Mouse (Mus musculus): ENCODE measurements around the gene Krcc1.

Krcc1 gene

DNA sequence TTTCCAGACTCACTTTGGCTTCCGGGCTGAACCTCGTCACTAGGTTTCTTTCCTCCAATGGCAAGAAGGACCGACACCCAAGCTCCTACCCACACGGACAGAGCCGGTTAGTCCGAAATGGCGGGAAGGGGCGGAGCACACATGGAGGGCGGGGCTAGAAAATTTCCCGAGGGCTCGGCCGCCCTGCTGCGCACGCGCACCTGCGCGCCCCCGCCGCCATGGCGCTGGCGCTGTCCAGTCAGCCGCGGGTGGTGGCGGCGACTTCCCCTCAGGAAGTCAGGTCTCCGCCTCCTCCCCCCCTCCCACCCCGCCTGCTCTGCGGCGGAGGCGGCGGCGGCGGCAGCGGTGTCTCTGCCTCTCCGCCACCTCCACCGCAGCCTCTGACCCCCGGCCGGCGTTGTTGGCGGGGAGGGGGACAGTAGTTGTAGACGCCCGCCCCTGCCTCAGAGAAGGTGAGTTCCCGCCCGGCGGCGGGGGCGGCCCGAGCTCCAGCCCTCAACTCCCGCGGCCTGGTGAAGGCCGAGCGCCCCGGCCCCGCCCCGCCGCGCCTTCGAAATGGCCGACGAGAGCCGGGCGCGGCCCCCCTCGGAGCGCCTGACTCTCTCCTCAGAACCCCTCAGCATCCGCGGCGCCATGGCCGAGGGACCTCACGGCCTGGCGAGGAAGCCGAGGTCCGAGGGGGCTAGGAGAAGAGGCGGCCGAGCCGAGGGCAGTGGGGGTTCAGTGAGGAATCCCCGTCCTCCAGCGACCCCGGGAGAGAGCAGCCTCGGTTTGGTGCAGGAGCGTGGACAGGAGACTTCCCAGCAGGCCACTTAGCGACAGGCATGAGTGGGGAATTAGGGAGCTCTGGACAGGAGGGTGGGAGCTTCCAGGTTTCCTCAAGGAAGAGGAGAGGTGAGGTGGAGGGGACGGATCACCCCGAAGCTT, at the start of gene Krcc1:
Krcc1 (plus strand) TSS at position 289 of the 927 bp plus-strand sequence.
- peak; percentile 95 to 98 for DNase-seq (ENCODE audit: low spot score in 2 of 2)

- DNase-seq (ENCODE audit: low spot score in 2 of 2), result no peak
Observed at GRCm38 (mm10) chr6:71224184-71224943, 47.1 kb upstream of the Krcc1 start.

DNA sequence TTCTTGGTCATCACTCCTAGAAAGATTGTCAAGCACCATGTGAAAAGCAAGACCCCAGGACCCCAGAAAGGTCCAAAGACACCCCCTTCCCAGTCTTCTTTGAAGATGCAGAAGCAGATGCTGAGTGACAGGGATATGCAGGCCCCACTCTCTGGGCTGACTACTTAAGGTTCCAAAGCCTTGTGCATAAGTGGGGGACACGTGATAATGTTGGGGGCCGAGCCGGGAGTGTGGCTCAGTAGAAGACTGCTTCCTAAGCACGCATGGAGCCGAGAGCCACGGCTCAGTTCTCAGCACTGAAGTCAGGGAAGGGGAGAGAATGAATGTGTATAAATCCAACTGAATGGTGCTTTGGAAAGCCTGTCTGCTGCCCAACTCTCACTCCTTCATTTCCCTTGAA, 44.9 kb upstream of the Krcc1 start:
- DNase-seq (ENCODE audit: low spot score in 2 of 2), result no peak

DNA sequence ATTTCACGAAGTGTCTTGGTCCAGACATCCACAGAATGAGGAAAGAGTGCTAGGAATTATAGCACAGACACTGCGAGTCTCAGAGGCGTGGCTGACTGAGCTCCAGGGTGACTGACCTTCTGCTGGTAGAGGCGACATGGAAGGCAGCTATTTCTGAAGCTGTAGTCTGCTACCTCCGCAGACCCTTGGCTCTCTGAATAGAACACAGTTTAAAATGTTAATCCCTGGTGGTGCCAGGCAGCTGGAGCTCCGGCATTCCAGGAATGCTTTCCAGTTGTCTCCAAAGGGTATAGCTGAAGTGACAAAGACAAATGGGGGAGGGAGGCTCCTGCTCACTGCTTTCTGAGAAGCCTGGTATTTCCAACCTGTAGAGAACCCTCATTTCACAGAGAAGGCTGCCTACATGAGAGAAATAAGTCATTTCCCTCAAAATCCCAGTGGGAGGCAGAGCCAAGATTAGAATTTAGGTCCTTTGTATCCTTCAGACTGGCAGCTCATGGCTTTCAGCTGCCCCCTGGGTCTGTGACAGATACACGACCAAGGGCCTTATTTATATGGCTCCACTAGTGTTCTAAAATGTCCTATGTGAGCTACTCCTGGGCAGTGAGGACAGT, 44.2 kb upstream of the Krcc1 start:
- DNase-seq (ENCODE audit: low spot score in 2 of 2), result no peak

DNA sequence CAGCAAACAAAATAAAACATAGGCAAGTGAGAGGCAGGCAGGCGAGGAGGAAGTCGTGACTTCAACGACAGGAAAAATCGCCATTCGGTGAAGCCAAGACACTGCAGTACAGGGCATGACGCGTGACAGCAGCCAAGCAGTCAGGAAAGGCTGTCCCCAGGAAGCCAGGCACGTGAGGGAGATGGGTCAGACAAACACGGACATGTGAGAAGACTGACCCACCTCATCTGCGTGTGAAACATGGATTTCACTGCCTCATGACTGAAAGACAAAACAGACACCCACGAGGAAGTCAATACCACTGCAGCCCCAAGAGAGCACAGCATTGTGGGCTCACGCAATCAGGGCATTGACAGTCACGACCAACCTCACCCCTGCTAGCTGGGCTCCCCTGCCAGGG, 36.4 kb upstream of the Krcc1 start:
- no peak for DNase-seq (ENCODE audit: low spot score in 2 of 2)

GRCm38 (mm10) chr6:71235944-71236343, 35.5 kb upstream of the Krcc1 start:
- no peak for DNase-seq (ENCODE audit: low spot score in 2 of 2)

- DNase-seq (ENCODE audit: low spot score in 2 of 2), result no peak
Observed at GRCm38 (mm10) chr6:71236506-71236905, 35.0 kb upstream of the Krcc1 start.

GRCm38 (mm10) chr6:71237031-71237431, 34.4 kb upstream of the Krcc1 start:
- DNase-seq (ENCODE audit: low spot score in 2 of 2), result no peak

GRCm38 (mm10) chr6:71239069-71239750, 32.3 kb upstream of the Krcc1 start:
- DNase-seq (ENCODE audit: low spot score in 2 of 2), result peak in 1 of 2 experiments; percentile 20

DNA sequence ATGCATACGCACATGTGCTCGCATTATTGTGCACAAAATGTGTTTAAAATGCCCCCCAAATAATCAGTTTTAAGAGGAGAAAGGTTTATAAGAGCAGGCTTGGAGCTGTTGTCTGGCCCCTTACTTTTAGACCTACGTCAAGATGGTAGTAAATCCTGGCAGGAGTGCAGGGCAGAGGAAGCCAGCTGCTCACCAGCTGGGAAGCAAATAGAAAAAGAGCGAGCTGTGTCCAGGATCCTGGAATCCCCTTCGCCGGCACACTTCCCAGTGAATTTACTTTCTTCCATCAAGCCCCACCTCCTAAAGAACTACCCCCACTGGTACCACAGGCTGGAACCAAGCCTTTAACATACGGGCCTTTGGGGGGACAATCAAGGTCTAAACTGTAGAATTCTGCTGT, 30.6 kb upstream of the Krcc1 start:
- no peak for DNase-seq (ENCODE audit: low spot score in 2 of 2)

DNA sequence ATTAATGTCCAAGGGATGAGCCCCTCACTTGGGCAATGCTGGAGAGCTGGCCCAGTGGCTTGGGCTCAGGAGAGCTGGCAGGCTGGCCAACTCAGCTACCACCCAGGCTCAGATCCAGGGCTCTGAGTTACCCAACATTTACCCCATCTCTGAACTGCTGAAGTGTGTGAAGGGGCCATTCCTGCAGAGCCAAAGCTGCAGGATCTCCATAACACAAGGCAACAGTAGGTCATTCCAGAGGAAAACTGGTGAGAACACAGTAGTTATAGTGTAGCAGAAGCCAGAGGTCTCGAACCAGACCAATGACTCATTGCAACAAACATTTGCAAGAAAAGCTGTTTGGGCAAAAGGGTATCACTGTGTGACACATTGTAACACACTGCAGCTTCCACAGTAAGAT, 28.7 kb upstream of the Krcc1 start:
- peak in 1 of 2 experiments; percentile 17 for DNase-seq (ENCODE audit: low spot score in 2 of 2)

DNA sequence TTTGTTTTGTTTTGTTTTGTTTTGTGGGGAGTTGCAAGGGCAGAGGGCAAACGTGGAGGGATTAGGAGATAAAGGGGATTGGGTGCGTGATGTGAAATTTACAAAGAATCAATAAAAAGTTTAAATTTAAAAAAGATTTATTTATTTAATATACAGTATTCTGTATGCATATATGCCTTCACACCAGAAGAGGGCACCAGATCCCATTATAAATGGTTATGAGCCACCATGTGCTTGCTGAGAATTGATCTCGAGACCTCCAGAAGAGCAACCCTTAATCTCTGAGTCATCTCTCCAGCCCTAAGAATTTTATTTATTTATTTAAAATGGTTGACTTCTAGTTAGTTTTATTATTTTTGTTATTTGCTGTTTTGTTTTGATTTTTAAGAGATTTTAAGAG, 28.2 kb upstream of the Krcc1 start:
- no peak for DNase-seq (ENCODE audit: low spot score in 2 of 2)

- no peak for DNase-seq (ENCODE audit: low spot score in 2 of 2)
Observed at GRCm38 (mm10) chr6:71248420-71248819, 23.1 kb upstream of the Krcc1 start.

DNA sequence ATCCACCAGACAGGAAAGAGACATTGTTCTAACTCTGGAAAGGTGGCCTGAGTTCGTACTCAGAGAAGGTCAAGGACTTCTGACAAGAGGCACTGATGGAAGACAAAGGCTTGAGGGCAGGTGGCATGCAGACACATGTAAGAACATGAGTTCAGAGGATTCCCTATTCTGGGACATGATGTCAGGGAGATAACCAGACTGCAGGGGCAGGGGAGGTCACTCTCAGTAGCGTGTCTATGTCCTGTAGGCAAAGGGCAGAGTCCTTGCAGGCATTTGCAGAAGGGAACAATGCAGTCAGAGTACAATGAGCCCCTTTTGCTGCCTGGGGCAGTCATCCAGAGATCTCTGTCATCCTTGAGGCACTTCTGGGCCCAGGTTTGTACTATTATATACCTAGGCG, 21.9 kb upstream of the Krcc1 start:
- no peak for DNase-seq (ENCODE audit: low spot score in 2 of 2)

- no peak for DNase-seq (ENCODE audit: low spot score in 2 of 2)
Observed at GRCm38 (mm10) chr6:71250951-71251350, 20.5 kb upstream of the Krcc1 start.

GRCm38 (mm10) chr6:71254456-71254855, 17.0 kb upstream of the Krcc1 start:
- DNase-seq (ENCODE audit: low spot score in 2 of 2), result no peak

DNA sequence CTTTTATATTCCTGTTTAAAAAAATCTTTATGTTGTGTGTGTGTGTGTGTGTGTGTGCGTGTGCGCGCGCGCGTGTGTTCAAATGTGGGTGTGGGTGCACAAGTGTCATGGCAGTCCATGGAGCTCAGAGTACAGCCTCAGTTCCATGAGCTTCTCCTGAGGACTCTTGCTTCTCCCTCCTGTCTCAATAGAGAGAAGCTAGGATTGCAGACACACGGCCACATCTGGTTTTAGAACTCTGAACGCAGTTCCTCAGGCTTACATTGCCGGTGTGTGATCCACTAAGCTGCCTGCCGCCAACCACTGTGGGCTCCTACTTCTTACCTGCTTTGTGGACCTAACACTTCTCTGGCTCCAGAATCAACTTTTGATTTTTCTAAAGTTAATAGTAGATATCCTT, 15.3 kb upstream of the Krcc1 start:
- no peak for DNase-seq (ENCODE audit: low spot score in 2 of 2)

- DNase-seq (ENCODE audit: low spot score in 2 of 2), result no peak
Observed at GRCm38 (mm10) chr6:71257375-71257774, 14.1 kb upstream of the Krcc1 start.

DNA sequence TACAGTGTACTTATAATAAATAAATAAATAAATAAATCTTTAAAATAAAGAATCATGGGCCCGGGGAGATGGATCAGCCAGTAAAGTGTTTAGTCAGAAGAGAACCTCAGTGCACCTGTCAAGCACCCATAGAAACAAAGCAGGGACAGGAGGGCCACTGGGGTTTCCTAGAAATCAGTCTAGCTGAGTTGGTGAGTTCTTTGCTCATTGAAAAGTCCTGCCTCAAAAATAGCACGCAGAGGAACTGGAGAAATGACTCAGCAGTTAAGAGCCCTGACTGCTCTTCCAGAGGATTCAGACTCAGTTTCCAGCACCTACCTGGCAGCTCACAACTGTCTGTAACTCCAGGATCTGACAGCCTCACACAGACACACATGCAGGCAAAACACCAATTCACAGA, 12.9 kb upstream of the Krcc1 start:
- DNase-seq (ENCODE audit: low spot score in 2 of 2), result no peak

DNA sequence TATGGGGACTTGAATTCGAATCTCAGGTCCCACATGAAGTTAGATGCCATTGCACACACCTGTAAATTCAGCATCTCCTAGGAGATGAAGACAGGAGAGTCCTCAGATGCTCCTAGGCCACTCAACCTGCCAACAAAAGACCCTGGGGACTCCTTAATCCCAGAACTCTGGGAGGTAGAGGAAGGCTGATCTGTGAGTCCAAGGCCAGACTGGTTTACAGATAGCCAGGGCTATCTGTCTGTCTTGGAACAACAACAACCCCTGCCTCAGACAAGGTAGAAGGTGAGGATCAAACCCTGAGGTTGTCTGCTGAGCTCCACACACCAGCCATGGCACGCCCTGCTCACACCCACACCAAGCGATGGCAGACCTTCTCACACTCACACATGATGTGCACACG, 12.3 kb upstream of the Krcc1 start:
- DNase-seq (ENCODE audit: low spot score in 2 of 2), result no peak

- no peak for DNase-seq (ENCODE audit: low spot score in 2 of 2)
Observed at GRCm38 (mm10) chr6:71260051-71260640, 11.3 kb upstream of the Krcc1 start.
